Mouse (Mus musculus) hindbrain, embryonic 14.5 days (tissue): ENCODE results near the gene Slfn9. TPM values are rescaled to one million over a fixed set of nuclear protein-coding genes. Genes with fewer than 3 reads are reported as not detected.
"Not testable (repeated sequence)": the region's sequence is repeated elsewhere in the genome, so short reads cannot be mapped to it uniquely, and the experiment has no call there.

Experiments used
- ATAC-seq: fragments of 200-750 bp; cut with Nextera tagmentation; 2 replicates; pipeline ENCODE4 v1.8.0; 2017; ENCODE audit warnings: moderate number of reproducible peaks, mild to moderate bottlenecking, moderate TSS enrichment, moderate library complexity; ENCODE audit not compliant: low FRiP score
- DNase-seq: peaks from one replicate; pipeline ENCODE4 v3.0.0-alpha.2; 2015; ENCODE audit warnings: low spot score
- H3K27ac ChIP-seq: fragments of 300-500 bp; sonication (generic); 2 replicates; pipeline ENCODE4 v1.5.1; 2014; ENCODE audit warnings: mild to moderate bottlenecking, moderate library complexity
- H3K27me3 ChIP-seq: fragments of 300-500 bp; sonication (generic); 2 replicates; pipeline ENCODE4 v1.6.1; 2014; ENCODE audit warnings: mild to moderate bottlenecking, low read length, mixed read lengths; ENCODE audit not compliant: control insufficient read depth, insufficient read depth
- H3K36me3 ChIP-seq: fragments of 300-500 bp; sonication (generic); replicated peaks from 2 replicates; pipeline ENCODE4 v1.6.1; 2014; ENCODE audit not compliant: control insufficient read depth, insufficient read depth
- H3K4me1 ChIP-seq: fragments of 300-500 bp; sonication (generic); replicated peaks from 2 replicates; pipeline ENCODE4 v1.6.1; 2014; ENCODE audit warnings: antibody characterized with exemption, low read length, mixed read lengths; ENCODE audit not compliant: control insufficient read depth, insufficient read depth
- H3K4me2 ChIP-seq: fragments of 300-500 bp; sonication (generic); replicated peaks from 2 replicates; pipeline ENCODE4 v1.6.1; 2014; ENCODE audit warnings: mild to moderate bottlenecking, moderate library complexity
- H3K4me3 ChIP-seq: fragments of 300-500 bp; sonication (generic); replicated peaks from 2 replicates; pipeline ENCODE4 v1.5.1; 2014; ENCODE audit warnings: mild to moderate bottlenecking, low read length
- H3K9ac ChIP-seq: fragments of 300-500 bp; sonication (generic); 2 replicates; pipeline ENCODE4 v1.6.1; 2014
- H3K9me3 ChIP-seq: fragments of 300-500 bp; sonication (generic); 2 replicates; pipeline ENCODE4 v1.6.1; 2016; ENCODE audit warnings: low read length; ENCODE audit not compliant: control insufficient read depth
- WGBS: fragments of 180-500 bp; shearing (Covaris S2); extraction: QIAGEN DNeasy Blood & Tissue Kit; methylation state at CpG from one replicate; pipeline ENCODE4 v1.1.7; 2014; 5-methylcytosine and 5-hydroxymethylcytosine counted together
- polyA plus RNA-seq: library from polyadenylated mRNA; unstranded; fragments of >200 nt; fragmentation: Nextera tagmentation; extraction: Ambion mirVana; gene quantifications from 2 replicates; pipeline ENCODE4 v1.2.1, GENCODE M21; 2014

The Slfn9 gene
- polyA plus RNA-seq, 1 experiment from 2014 or later, result 1.8 TPM

DNA sequence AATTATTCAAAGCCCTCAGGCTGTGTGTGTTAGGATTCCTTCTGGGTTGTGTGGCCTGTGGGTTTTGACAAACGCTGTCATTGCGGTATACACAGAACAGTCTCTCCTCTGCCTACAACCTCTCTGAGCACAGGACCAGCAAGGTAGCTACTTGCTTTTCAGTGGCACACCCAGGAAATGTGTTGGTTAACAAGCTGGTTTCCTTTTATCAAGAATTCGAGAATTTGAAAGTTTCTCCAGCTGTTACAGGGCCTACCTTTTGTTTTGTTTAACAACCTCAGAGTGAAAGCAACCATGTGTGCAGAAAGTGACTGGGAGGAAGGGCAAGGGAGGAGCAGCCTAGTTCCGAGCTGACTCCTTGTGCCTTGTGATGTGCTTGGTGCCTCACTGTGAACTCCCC is 44.2 kb downstream of the Slfn9 start:
- no peak overlapping the region for H3K4me2 ChIP-seq
- WGBS, result 52% methylated on average over 4 of the region's 4 CpGs
- H3K4me3 ChIP-seq, result no peak overlapping the region
- no peak overlapping the region for H3K27ac ChIP-seq
- no peak for ATAC-seq
- H3K4me1 ChIP-seq, result no peaks in the 10 kb centered on the region
- H3K9ac ChIP-seq, result no peak overlapping the region
- peaks cover 34% of the 10 kb centered on the region for H3K27me3 ChIP-seq
- H3K9me3 ChIP-seq, result no peaks in the 10 kb centered on the region
- no peaks in the 10 kb centered on the region for H3K36me3 ChIP-seq
- no peak for DNase-seq

DNA sequence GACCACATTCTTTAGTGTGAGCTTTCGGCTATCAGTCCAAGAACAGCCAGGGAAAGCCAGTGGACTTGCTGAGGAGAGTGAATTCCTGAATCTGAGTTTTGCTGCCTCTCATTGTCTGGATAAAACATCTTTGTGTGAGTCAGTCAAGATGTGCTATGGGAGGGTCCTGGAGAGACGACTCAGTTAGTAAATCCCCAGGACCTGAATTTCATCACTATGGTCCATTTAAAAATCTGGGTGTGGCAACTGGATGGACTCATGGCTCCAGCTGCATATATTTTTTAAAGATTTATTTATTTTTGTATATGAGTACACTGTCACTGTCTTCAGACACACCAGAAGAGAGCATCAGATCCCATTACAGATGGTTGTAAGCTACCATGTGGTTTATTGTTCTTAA is 46.0 kb downstream of the Slfn9 start:
- 72% methylated on average over 2 of the region's 2 CpGs for WGBS
- Histone ChIP-seq H3K36me3 (no peaks in the 10 kb centered on the region), H3K4me2 (no peak overlapping the region), H3K9ac (no peak overlapping the region), H3K27ac (no peak overlapping the region), H3K4me1 (no peaks in the 10 kb centered on the region), H3K4me3 (no peak overlapping the region), H3K27me3 (peaks cover 17% of the 10 kb centered on the region), H3K9me3 (no peaks in the 10 kb centered on the region)
- DNase-seq, result no peak
- no peak for ATAC-seq

DNA sequence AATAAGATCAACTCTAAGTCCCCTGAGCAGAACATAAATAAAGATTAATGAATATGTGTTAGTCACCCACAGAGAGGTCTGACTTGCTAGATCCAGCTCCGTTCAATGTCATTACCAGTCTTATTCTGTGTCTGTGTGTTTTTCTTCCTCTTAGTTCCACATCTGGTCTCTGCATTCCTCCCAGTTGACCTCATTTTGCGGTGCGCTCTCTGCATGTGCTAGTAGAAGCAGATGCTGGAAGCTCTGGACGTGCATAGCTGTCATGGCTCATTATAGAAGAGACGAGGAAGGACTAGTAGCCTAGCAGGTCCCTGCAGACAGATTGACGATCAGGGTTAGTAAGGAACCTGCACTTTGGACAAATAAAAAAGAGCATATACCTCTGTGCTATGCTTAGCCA is 48.3 kb downstream of the Slfn9 start:
- no peak overlapping the region for H3K9ac ChIP-seq
- H3K9me3 ChIP-seq, result no peaks in the 10 kb centered on the region
- no peak overlapping the region for H3K27ac ChIP-seq
- no peaks in the 10 kb centered on the region; the same call in 1 of the 2 replicates for H3K27me3 ChIP-seq
- no peaks in the 10 kb centered on the region for H3K36me3 ChIP-seq
- H3K4me1 ChIP-seq, result no peaks in the 10 kb centered on the region
- DNase-seq (no peak), ATAC-seq (no peak)
- H3K4me3 ChIP-seq, result no peak overlapping the region
- no peak overlapping the region for H3K4me2 ChIP-seq
- WGBS, result 54% methylated on average over 6 of the region's 6 CpGs

DNA sequence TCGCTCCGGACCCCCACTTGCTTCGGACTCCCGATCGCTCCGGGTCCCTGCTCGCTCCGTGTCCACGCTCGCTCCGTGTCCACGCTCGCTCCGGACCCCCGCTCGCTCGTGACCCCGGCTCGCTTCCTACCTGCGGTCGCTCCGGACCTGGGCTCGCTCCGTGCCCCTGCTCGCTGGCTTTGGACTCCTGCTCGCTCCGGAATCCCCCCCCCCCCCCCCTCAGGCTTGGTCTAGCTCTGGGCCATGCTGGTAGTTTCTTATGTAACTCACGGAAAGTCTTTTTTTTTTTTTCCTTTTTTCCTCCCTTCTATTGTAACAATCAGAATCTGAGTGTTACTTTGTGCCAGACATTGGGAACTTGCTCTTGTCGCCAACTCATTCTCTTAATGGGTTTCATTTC is 58.4 kb downstream of the Slfn9 start:
- 0% methylated on average over 28 of the region's 29 CpGs for WGBS
- Histone ChIP-seq H3K4me1 (no peaks in the 10 kb centered on the region; the same call in 1 of the 2 replicates), H3K27me3 (peaks cover 65% of the 10 kb centered on the region), H3K4me3 (peak overlapping the region; percentile 46), H3K36me3 (no peaks in the 10 kb centered on the region), H3K9me3 (no peaks in the 10 kb centered on the region), H3K27ac (no peak overlapping the region), H3K4me2 (peak overlapping the region; percentile 99), H3K9ac (peak overlapping the region; percentile 28; the same call in 1 of the 2 replicates)
- DNase-seq (no peak), ATAC-seq (no peak)

- not testable (repeated sequence) for DNase-seq, ATAC-seq, H3K27ac ChIP-seq, H3K9me3 ChIP-seq, H3K4me1 ChIP-seq, H3K36me3 ChIP-seq
- WGBS, result under 1% methylated on average over 114 of the region's 119 CpGs
- Histone ChIP-seq H3K9ac (peak overlapping the region; percentile 53), H3K4me2 (peak overlapping the region; percentile 99), H3K27me3 (peaks cover 61% of the 10 kb centered on the region), H3K4me3 (peak overlapping the region; percentile 46)
Measured at GRCm38 (mm10) chr11:82931671-82932450, 59.8 kb downstream of the Slfn9 start.

- WGBS, result 1% methylated on average over 44 of the region's 63 CpGs
- not testable (repeated sequence) for H3K9me3 ChIP-seq, H3K36me3 ChIP-seq, DNase-seq, H3K27ac ChIP-seq, H3K4me1 ChIP-seq, ATAC-seq
- peaks cover 55% of the 10 kb centered on the region for H3K27me3 ChIP-seq
- H3K4me2 ChIP-seq, result peak overlapping the region; percentile 99
- H3K9ac ChIP-seq, result peak overlapping the region; percentile 53
- peak overlapping the region; percentile 46 for H3K4me3 ChIP-seq
Measured at GRCm38 (mm10) chr11:82931161-82931560, 60.5 kb downstream of the Slfn9 start.

- peak overlapping the region; percentile 99 for H3K4me2 ChIP-seq
- not testable (repeated sequence) for ATAC-seq, H3K9me3 ChIP-seq, H3K4me1 ChIP-seq, H3K36me3 ChIP-seq, H3K27ac ChIP-seq, DNase-seq
- peak overlapping the region; percentile 24; the same call in 1 of the 2 replicates for H3K9ac ChIP-seq
- H3K27me3 ChIP-seq, result peaks cover 52% of the 10 kb centered on the region
- 2% methylated on average over 81 of the region's 85 CpGs for WGBS
- H3K4me3 ChIP-seq, result peak overlapping the region; percentile 46
Measured at GRCm38 (mm10) chr11:82930391-82930955, 61.2 kb downstream of the Slfn9 start.

DNA sequence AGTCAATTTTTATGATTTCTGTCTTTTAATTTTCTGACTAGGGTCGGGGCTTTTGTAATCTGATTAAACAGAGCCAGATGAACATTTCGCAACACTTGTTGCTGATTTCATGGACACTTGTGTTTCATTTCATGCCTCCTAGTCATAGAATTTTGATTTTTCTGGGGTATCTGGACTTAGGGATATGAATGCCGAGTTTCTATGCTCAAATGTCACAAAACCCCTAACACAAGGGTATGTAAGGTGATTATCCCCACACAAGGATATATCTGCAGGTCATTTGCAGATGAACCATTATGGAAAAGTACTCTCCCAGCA is 62.0 kb downstream of the Slfn9 start:
- Histone ChIP-seq H3K9me3 (no peaks in the 10 kb centered on the region), H3K4me2 (peak overlapping the region; percentile 99), H3K4me3 (peak overlapping the region; percentile 46), H3K36me3 (no peaks in the 10 kb centered on the region), H3K4me1 (no peaks in the 10 kb centered on the region; the same call in 1 of the 2 replicates), H3K9ac (no peak overlapping the region), H3K27ac (no peak overlapping the region), H3K27me3 (peaks cover 45% of the 10 kb centered on the region)
- ATAC-seq (no peak), DNase-seq (no peak)
- WGBS, result 55% methylated on average over 3 of the region's 3 CpGs

DNA sequence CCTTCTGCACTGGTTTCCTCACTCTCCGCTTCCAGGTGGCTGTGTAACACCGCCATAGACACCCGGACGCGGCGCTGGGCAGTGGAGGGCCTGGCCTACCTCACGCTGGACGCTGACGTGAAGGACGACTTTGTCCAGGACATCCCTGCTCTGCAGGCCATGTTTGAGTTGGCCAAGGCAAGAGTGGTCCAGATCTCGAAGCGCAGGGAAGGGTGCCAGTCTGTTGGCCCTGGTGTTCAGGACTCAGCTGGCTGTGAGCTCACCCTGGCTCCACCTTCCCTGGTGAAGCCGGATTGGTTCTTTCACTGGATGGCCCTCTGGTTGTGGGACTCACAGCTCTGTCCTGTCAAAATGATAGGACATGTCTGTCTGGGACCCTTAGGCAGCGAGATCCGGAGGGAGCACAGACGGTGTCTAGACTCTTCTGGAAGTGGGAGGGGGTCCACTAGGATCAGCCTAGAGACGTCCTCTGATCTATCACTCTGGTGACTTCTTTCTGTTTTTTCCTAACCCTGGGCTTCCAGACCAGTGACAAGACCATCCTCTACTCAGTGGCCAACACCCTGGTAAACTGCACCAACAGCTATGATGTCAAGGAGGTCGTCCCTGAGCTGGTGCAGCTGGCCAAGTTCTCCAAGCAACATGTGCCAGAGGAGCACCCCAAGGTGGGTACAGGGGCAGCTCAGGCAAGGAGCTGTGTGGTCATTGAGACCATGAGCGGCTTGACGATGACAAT is 62.6 kb downstream of the Slfn9 start:
- 27% methylated on average over 20 of the region's 20 CpGs for WGBS
- no peak overlapping the region for H3K4me2 ChIP-seq
- H3K9me3 ChIP-seq, result no peaks in the 10 kb centered on the region
- H3K4me1 ChIP-seq, result no peaks in the 10 kb centered on the region; the same call in 1 of the 2 replicates
- DNase-seq (no peak), ATAC-seq (no peak)
- no peak overlapping the region for H3K4me3 ChIP-seq
- H3K27ac ChIP-seq, result no peak overlapping the region
- no peak overlapping the region for H3K9ac ChIP-seq
- peaks cover 40% of the 10 kb centered on the region for H3K27me3 ChIP-seq
- H3K36me3 ChIP-seq, result no peaks in the 10 kb centered on the region
